Mouse (Mus musculus) ES-CJ7 (cell line): ENCODE measurements at regions not wholly inside any gene's neighbourhood (a gene's known extent, or its start where the extent isn't known, plus 50 kb on each side); places are given as distances from the start of the nearest gene placed in this dataset.

Source experiments
- DNase-seq: peaks from one replicate; pipeline ENCODE4 v3.0.0; 2011; ENCODE audit warnings: low read depth, low spot score

DNA sequence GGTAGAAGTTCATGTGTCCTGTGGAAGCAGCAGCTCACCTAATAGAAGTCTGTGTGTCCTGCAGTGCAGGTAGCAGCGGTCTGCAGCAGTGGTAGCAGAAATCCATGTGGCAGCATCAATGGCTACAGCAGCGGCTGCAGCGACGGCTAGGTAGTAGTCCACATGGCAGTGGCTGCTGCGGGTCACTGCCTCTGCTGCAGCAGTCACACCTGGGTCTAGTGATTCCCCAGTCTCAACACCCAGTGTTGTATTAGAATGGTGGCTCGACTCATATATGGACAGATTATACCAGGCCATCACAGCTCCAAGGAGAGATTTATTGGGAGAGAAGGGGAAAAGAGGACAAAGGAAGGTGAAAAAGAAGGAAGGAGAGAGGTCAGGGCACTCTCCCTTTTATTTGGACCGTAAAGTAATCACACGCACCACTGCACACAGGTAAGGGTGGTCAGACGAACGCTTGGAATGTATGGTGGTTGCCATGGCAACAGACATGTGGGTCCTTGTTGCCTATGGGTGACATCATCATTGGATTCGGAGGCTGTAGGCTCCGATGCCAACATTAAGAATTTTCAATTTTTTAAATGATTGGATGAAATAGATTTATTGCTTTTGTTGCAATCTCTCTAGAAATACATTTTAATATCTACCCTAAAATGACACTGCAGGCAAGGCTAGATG lies 71.2 kb upstream of the Ccdc85a start:
- no peak for DNase-seq

DNA sequence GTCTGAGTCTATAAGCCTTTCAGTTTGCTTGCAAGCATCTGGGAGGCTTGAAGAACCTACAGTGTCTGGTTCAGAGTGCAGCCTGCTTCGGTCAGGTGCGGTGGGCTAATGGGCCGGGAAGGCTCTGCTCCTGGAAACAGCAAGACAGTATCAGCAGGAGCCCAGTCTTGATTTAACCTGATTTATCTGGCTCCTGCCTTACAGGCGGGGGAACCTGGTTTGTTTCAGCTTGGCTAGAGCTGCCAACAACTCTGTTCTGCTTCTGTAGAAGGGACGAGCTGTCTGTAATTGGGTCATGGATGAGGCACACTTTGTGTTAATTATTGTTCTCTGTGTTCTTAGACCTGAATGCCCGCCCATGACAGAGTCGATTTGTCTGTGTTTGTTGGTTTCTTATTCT lies 65.3 kb upstream of the Ccdc85a start:
- DNase-seq, result peak; percentile 45

- peak; percentile 70 for DNase-seq
Measured at GRCm38 (mm10) chr11:28648916-28649315, 64.8 kb upstream of the Ccdc85a start.

DNA sequence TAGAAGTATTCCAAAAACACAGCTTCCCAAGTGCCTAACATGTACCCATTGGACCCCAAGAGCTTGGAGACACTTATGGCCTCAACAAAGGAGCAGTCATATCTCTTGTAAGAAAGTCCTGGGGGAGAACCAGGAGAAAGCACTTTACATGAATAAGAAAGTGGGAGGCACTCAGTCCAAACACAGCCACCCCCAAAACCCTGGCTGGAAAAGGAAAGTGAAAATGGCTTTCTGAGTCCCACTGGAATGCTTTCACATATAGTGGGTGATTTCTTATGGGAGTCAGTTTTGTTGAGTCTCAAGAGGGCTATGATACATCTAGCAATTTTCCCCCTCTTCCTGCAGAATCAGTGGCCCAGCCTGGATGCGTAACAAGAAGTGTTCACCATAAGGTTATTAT lies 55.0 kb upstream of the Ccdc85a start:
- no peak for DNase-seq

DNA sequence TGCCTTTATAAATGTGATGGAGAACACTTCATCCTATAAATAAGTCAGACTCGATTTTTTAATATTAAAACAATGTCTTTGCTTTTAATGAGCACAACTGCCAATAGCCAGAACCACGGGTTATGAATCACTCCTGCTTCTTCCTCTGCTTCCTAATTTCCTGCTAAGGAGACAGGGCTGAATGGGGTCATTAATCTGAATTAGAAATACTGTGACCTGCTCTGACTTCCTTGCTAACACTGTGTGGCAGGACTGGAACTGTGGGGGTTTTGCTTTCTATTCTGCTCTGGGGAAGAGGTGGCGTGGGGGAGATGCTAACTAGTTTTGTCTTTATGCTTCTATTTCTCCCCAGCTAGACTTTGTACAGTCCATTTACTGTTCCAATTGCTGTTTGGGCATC lies 52.6 kb upstream of the Ccdc85a start:
- DNase-seq, result no peak
